Mouse (Mus musculus) adrenal gland (tissue): Measurements from ENCODE around the gene Fbxl8.

Experiments
- microRNA-seq, 2 experiments: library from miRNA; unstranded; fragments of <30 nt; microRNA quantifications; one replicate each; pipeline ENCODE4; 2019

Gene Fbxl8

Small RNA genes within 50 kb of the gene (microRNA-seq; reads per million reads assigned to microRNA genes)
- gene Gm27320: 0 reads per million in 2 experiments
- gene Mir328: 2,229 to 2,618 reads per million in 2 experiments
